Mouse (Mus musculus) C2C12 (cell line): ENCODE data around the gene Akap12. TPM values are rescaled to one million over a fixed set of nuclear protein-coding genes. Genes with fewer than 3 reads are reported as not detected.

Source experiments
- H3K27me3 ChIP-seq: one replicate; pipeline ENCODE4 v1.6.1; 2011; ENCODE audit not compliant: control insufficient read depth, insufficient read depth, insufficient read length
- H3K36me3 ChIP-seq: one replicate; pipeline ENCODE4 v1.6.1; 2011; ENCODE audit not compliant: control insufficient read depth, insufficient read depth
- H3K4me3 ChIP-seq: one replicate; pipeline ENCODE4 v1.5.1; 2011; ENCODE audit warnings: mild to moderate bottlenecking, control low read depth; ENCODE audit not compliant: poor library complexity, insufficient read depth, severe bottlenecking
- H3K79me2 ChIP-seq: one replicate; pipeline ENCODE4 v1.6.1; 2011; ENCODE audit not compliant: control insufficient read depth, insufficient read depth
- H3K79me3 ChIP-seq: one replicate; pipeline ENCODE4 v1.6.1; 2011; ENCODE audit warnings: low read depth, control low read depth
- H3ac ChIP-seq: one replicate; pipeline ENCODE3; 2011; ENCODE audit warnings: low read depth; ENCODE audit not compliant: control insufficient read depth, insufficient read length
- CEBPB ChIP-seq: IDR thresholded peaks from one replicate; pipeline ENCODE4 v1.6.1; 2011; ENCODE audit warnings: low read depth, mild to moderate bottlenecking, control low read depth, moderate library complexity
- CTCF ChIP-seq: IDR thresholded peaks from one replicate; pipeline ENCODE4 v1.5.1; 2011; ENCODE audit not compliant: control insufficient read depth, insufficient read depth, insufficient read length
- FOSL1 ChIP-seq: IDR thresholded peaks from one replicate; pipeline ENCODE4 v1.8.0; 2011; ENCODE audit warnings: mild to moderate bottlenecking, low read length; ENCODE audit not compliant: poor library complexity, insufficient read depth, severe bottlenecking
- MAX ChIP-seq: IDR thresholded peaks from one replicate; pipeline ENCODE4 v1.6.1; 2011; ENCODE audit warnings: mild to moderate bottlenecking, control low read depth
- MYOD1 ChIP-seq: IDR thresholded peaks from one replicate; pipeline ENCODE4 v1.6.1; 2011; ENCODE audit warnings: low read depth; ENCODE audit not compliant: control insufficient read depth, insufficient read length
- MYOG ChIP-seq: IDR thresholded peaks from one replicate; pipeline ENCODE4 v1.6.1; 2011; ENCODE audit not compliant: control insufficient read depth, insufficient read length; ENCODE audit errors: extremely low read depth
- USF1 ChIP-seq: IDR thresholded peaks from one replicate; pipeline ENCODE4 v1.6.1; 2011; ENCODE audit warnings: low read depth, mild to moderate bottlenecking, control low read depth, moderate library complexity
- polyA plus RNA-seq: library from polyadenylated mRNA; unstranded; fragments of >200 nt; fragmentation: generic; extraction: Trizol; gene quantifications from one replicate; pipeline ENCODE4 v1.2.1, GENCODE M21; 2012; ENCODE audit warnings: missing spikeins

Akap12 gene
- polyA plus RNA-seq, 1 experiment: 4.7 TPM

- Histone ChIP-seq H3K36me3 (no peaks in the 10 kb centered on the region), H3K79me2 (no peaks in the 10 kb centered on the region), H3K27me3 (no peaks in the 10 kb centered on the region), H3K4me3 (no peak overlapping the region), H3K79me3 (no peaks in the 10 kb centered on the region), H3ac (no peak overlapping the region)
- no peak for TF ChIP-seq CEBPB
- TF ChIP-seq USF1: no peak
- TF ChIP-seq CTCF: no peak
- no peak for TF ChIP-seq MYOD1
- TF ChIP-seq FOSL1: no peak
- TF ChIP-seq MAX: no peak
- TF ChIP-seq MYOG: no peak
These were observed 88.4 kb downstream of the Akap12 start for GRCm38 (mm10) chr10:4354371-4355260.

GRCm38 (mm10) chr10:4355882-4356451, 89.8 kb downstream of the Akap12 start:
- Histone ChIP-seq H3K79me2 (no peaks in the 10 kb centered on the region), H3K36me3 (no peaks in the 10 kb centered on the region)
- no peak for TF ChIP-seq MYOD1
- no peak for TF ChIP-seq USF1
- TF ChIP-seq CTCF: no peak
- TF ChIP-seq CEBPB: no peak

GRCm38 (mm10) chr10:4356640-4357039, 90.5 kb downstream of the Akap12 start:
- H3K36me3 ChIP-seq: no peaks in the 10 kb centered on the region
- H3K4me3 ChIP-seq: no peak overlapping the region
- no peaks in the 10 kb centered on the region for H3K27me3 ChIP-seq
- no peak for TF ChIP-seq FOSL1
- H3K79me2 ChIP-seq: no peaks in the 10 kb centered on the region
- H3K79me3 ChIP-seq: no peaks in the 10 kb centered on the region
- H3ac ChIP-seq: no peak overlapping the region

More at GRCm38 (mm10) chr10:4355882-4356451, 89.8 kb downstream of the Akap12 start:
- Histone ChIP-seq H3ac (no peak overlapping the region), H3K79me3 (no peaks in the 10 kb centered on the region), H3K4me3 (no peak overlapping the region), H3K27me3 (no peaks in the 10 kb centered on the region)

GRCm38 (mm10) chr10:4357435-4357834, 91.3 kb downstream of the Akap12 start:
- no peaks in the 10 kb centered on the region for H3K79me3 ChIP-seq
- no peak overlapping the region for H3ac ChIP-seq
- no peaks in the 10 kb centered on the region for H3K36me3 ChIP-seq
- no peaks in the 10 kb centered on the region for H3K27me3 ChIP-seq
- no peaks in the 10 kb centered on the region for H3K79me2 ChIP-seq
- no peak for TF ChIP-seq CTCF
- TF ChIP-seq MYOD1: no peak
- TF ChIP-seq MYOG: no peak
- no peak for TF ChIP-seq CEBPB
- no peak for TF ChIP-seq USF1
- TF ChIP-seq MAX: no peak
- TF ChIP-seq FOSL1: no peak
- no peak overlapping the region for H3K4me3 ChIP-seq

- no peak for TF ChIP-seq MYOD1
- TF ChIP-seq CEBPB: no peak
- TF ChIP-seq CTCF: no peak
- TF ChIP-seq MAX: no peak
- no peak for TF ChIP-seq USF1
- TF ChIP-seq FOSL1: no peak
- TF ChIP-seq MYOG: no peak
- Histone ChIP-seq H3K79me3 (no peaks in the 10 kb centered on the region), H3K4me3 (no peak overlapping the region), H3K27me3 (no peaks in the 10 kb centered on the region), H3ac (no peak overlapping the region), H3K79me2 (no peaks in the 10 kb centered on the region), H3K36me3 (peaks cover 10% of the 10 kb centered on the region)
These were observed 98.4 kb downstream of the Akap12 start for GRCm38 (mm10) chr10:4364618-4365017.

- H3K36me3 ChIP-seq: peaks cover 31% of the 10 kb centered on the region
- H3K79me3 ChIP-seq: peaks cover 2% of the 10 kb centered on the region
- no peak for TF ChIP-seq CTCF
- no peak for TF ChIP-seq MYOG
- no peak for TF ChIP-seq CEBPB
- TF ChIP-seq FOSL1: no peak
- TF ChIP-seq USF1: no peak
- no peak for TF ChIP-seq MAX
- no peaks in the 10 kb centered on the region for H3K79me2 ChIP-seq
- H3K27me3 ChIP-seq: no peaks in the 10 kb centered on the region
- H3ac ChIP-seq: no peak overlapping the region
- no peak overlapping the region for H3K4me3 ChIP-seq
These were observed 103.9 kb downstream of the Akap12 start for GRCm38 (mm10) chr10:4370105-4370504.
